Mouse (Mus musculus) CH12.LX (cell line): Measurements from ENCODE around the gene Ptov1. TPM values are rescaled to one million over a fixed set of nuclear protein-coding genes. Genes with fewer than 3 reads are reported as not detected.

Experiments used
- DNase-seq: peaks from one replicate; pipeline ENCODE4 v3.0.0-alpha.2; 2013; ENCODE audit errors: extremely low read depth
- H3K27ac ChIP-seq: 2 replicates; pipeline ENCODE4 v1.5.1; 2012; ENCODE audit warnings: low read depth, mild to moderate bottlenecking, control low read depth, moderate library complexity; ENCODE audit not compliant: insufficient read depth
- H3K27me3 ChIP-seq: replicated peaks from 2 replicates; pipeline ENCODE3; 2012; ENCODE audit warnings: inconsistent platforms
- H3K36me3 ChIP-seq, 2 experiments: replicated peaks in 1 of 2; 2 replicates each; pipeline versions ENCODE3 to v1.6.1; 2012; ENCODE audit warnings: inconsistent platforms in 1 of 2, low read length in 1 of 2, mild to moderate bottlenecking in 1 of 2, mixed read lengths in 1 of 2, moderate library complexity in 1 of 2; ENCODE audit not compliant: control insufficient read depth in 1 of 2, insufficient read depth in 1 of 2
- H3K4me1 ChIP-seq, 2 experiments: 2 replicates each; pipeline ENCODE4 v1.6.1; 2012; ENCODE audit warnings: inconsistent platforms in 1 of 2, moderate library complexity in 1 of 2; ENCODE audit not compliant: insufficient read depth in 2 of 2, control insufficient read depth in 1 of 2
- H3K4me2 ChIP-seq: 2 replicates; pipeline ENCODE4 v1.6.1; 2012; ENCODE audit warnings: low read depth, mild to moderate bottlenecking, control low read depth; ENCODE audit not compliant: poor library complexity, insufficient read depth, severe bottlenecking
- H3K4me3 ChIP-seq, 3 experiments: fragments of 150-350 bp in 1 of 3; sonication (generic) in 1 of 3; replicated peaks in 1 of 3; 2 replicates each; pipeline versions ENCODE3 to v1.5.1; 2011 to 2012; ENCODE audit warnings: low read depth in 2 of 3, low read length in 2 of 3, mild to moderate bottlenecking in 2 of 3, moderate library complexity in 2 of 3, control low read depth in 1 of 3, improper control_type of control experiment in 1 of 3, inconsistent platforms in 1 of 3, mixed read lengths in 1 of 3; ENCODE audit not compliant: poor library complexity in 1 of 3
- H3K79me2 ChIP-seq: replicated peaks from 2 replicates; pipeline ENCODE4 v1.6.1; 2012; ENCODE audit warnings: mild to moderate bottlenecking, moderate library complexity; ENCODE audit not compliant: control insufficient read depth, poor library complexity, insufficient read depth, severe bottlenecking; ENCODE audit errors: extremely low read depth
- H3K9ac ChIP-seq: 2 replicates; pipeline ENCODE4 v1.6.1; 2012; ENCODE audit warnings: low read depth, mild to moderate bottlenecking, control low read depth, moderate library complexity; ENCODE audit not compliant: insufficient read depth
- H3K9me3 ChIP-seq: replicated peaks from 2 replicates; pipeline ENCODE3; 2012; ENCODE audit warnings: low read length, inconsistent platforms, mixed read lengths
- CHD1 ChIP-seq: IDR thresholded peaks from 2 replicates; pipeline ENCODE4 v1.6.1; 2012; ENCODE audit warnings: low read depth, low read length, improper control_type of control experiment, inconsistent platforms
- CTCF ChIP-seq, 2 experiments: IDR thresholded peaks in 1 of 2; conservative IDR thresholded peaks in 1 of 2; 2 replicates each; pipeline ENCODE4 v1.5.1; 2011 to 2012; ENCODE audit warnings: low read depth in 2 of 2, low read length in 2 of 2, improper control_type of control experiment in 1 of 2, inconsistent platforms in 1 of 2, mild to moderate bottlenecking in 1 of 2, moderate library complexity in 1 of 2
- ETS1 ChIP-seq: conservative IDR thresholded peaks from 2 replicates; pipeline ENCODE4 v1.6.1; 2012; ENCODE audit warnings: low read depth, mild to moderate bottlenecking, inconsistent platforms, low read length, improper control_type of control experiment, moderate library complexity
- IRF4 ChIP-seq: IDR thresholded peaks from 2 replicates; pipeline ENCODE4 v1.6.1; 2014; ENCODE audit warnings: low read depth, mild to moderate bottlenecking, inconsistent platforms, low read length, improper control_type of control experiment
- JUN ChIP-seq: IDR thresholded peaks from 2 replicates; pipeline ENCODE4 v1.6.1; 2011; ENCODE audit warnings: low read depth, mild to moderate bottlenecking, low read length, improper control_type of control experiment, moderate library complexity; ENCODE audit not compliant: insufficient read depth
- MAX ChIP-seq: IDR thresholded peaks from 2 replicates; pipeline ENCODE4 v1.6.1; 2011; ENCODE audit warnings: low read length, improper control_type of control experiment
- MEF2A ChIP-seq: IDR thresholded peaks from 2 replicates; pipeline ENCODE4 v1.6.1; 2014; ENCODE audit warnings: low read depth, mild to moderate bottlenecking, inconsistent platforms, low read length, improper control_type of control experiment, borderline replicate concordance
- MYC ChIP-seq: IDR thresholded peaks from 2 replicates; pipeline ENCODE4 v1.6.1; 2011; ENCODE audit warnings: low read depth, mild to moderate bottlenecking, improper control_type of control experiment, low read length
- NELFE ChIP-seq: IDR thresholded peaks from 2 replicates; pipeline ENCODE4 v1.6.1; 2011; ENCODE audit warnings: low read depth, low read length, improper control_type of control experiment
- NRF1 ChIP-seq: IDR thresholded peaks from 2 replicates; pipeline ENCODE4 v1.6.1; 2014; ENCODE audit warnings: low read depth, mild to moderate bottlenecking, inconsistent platforms, low read length, improper control_type of control experiment, moderate library complexity
- POLR2AphosphoS2 ChIP-seq: IDR thresholded peaks from 2 replicates; pipeline ENCODE4 v1.6.1; 2011; ENCODE audit warnings: low read depth, low read length, improper control_type of control experiment
- SMC3 ChIP-seq: IDR thresholded peaks from 2 replicates; pipeline ENCODE4 v1.6.1; 2011; ENCODE audit warnings: low read depth, low read length, improper control_type of control experiment
- TCF12 ChIP-seq: IDR thresholded peaks from 2 replicates; pipeline ENCODE4 v1.6.1; 2014; ENCODE audit warnings: low read depth, mild to moderate bottlenecking, inconsistent platforms, low read length, improper control_type of control experiment
- UBTF ChIP-seq: IDR thresholded peaks from 2 replicates; pipeline ENCODE4 v1.6.1; 2012; ENCODE audit warnings: low read depth, mild to moderate bottlenecking, inconsistent platforms, low read length, improper control_type of control experiment, moderate library complexity
- ZKSCAN1 ChIP-seq: IDR thresholded peaks from 2 replicates; pipeline ENCODE4 v1.6.1; 2012; ENCODE audit warnings: low read depth, inconsistent platforms, low read length, improper control_type of control experiment, borderline replicate concordance
- dilution Hi-C: fragments of 300-500 bp; cut with MboI; formaldehyde crosslinking; loops from 2 replicates; pipeline ENCODE4 v1.14.3; 2020; ENCODE audit warnings: low sequenced_read_pairs; ENCODE audit not compliant: extremely low pct_unique_long_range_greater_than_20kb, extremely low pct_ligation_motif_present
- in situ Hi-C: fragments of 300-500 bp; cut with MboI; formaldehyde crosslinking; loops from 3 replicates; pipeline ENCODE4 v1.14.3; 2019; ENCODE audit warnings: low sequenced_read_pairs, low pct_ligation_motif_present, low pct_unique_long_range_greater_than_20kb, mixed read lengths
- polyA plus RNA-seq: library from polyadenylated mRNA; unstranded; fragments of >175 nt; gene quantifications from 2 replicates; pipeline ENCODE4 v1.2.1, GENCODE M21; 2012; ENCODE audit warnings: low read depth; ENCODE audit not compliant: insufficient read length
- total RNA-seq, 2 experiments: library from RNA; depleted of rRNA; stranded (reverse); fragments of 300-350 nt in 1 of 2; fragments of >200 nt in 1 of 2; gene quantifications; 2 replicates each; pipeline ENCODE4 v1.2.3; 2012 to 2014

Gene Ptov1
- total and polyA plus RNA-seq, 3 experiments: 5.7 to 21.0 (median 16.8) TPM

DNA sequence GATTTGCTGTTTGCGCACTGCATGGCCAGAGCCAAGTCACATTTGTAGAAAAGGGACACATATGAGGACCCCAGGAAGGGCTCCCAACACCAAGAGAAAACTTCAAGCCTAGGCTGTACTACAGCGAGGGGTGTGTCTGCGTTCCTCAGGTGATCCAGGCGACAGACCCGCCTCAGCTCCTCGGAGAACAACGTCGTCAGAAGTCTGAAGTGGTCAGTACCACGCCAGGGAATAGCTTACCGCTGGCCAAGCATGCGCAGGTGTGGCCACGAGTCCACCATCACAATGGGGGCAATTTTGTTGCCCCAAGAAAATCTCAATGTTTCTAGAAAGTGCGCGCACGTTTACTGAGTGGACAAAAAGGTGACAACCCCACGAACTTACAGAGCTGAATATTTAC, 1.1 kb downstream of the Ptov1 start:
- Histone ChIP-seq H3K9ac (no peak overlapping the region), H3K79me2 (no peaks in the 10 kb centered on the region), H3K4me3 (peak overlapping the region; percentile 32 to 97 (median 66)), H3K4me2 (peak overlapping the region; percentile 98), H3K9me3 (no peaks in the 10 kb centered on the region), H3K36me3 (peaks cover 18 to 31% of the 10 kb centered on the region in 2 experiments), H3K27ac (no peak overlapping the region), H3K4me1 (peaks cover 25 to 41% of the 10 kb centered on the region in 2 experiments), H3K27me3 (peaks cover 26% of the 10 kb centered on the region)
- no peak for DNase-seq
- TF ChIP-seq NRF1 (peak; percentile 73), MYC (no peak)
- dilution Hi-C loops (no loop called here), in situ Hi-C loops (no loop called here)

DNA sequence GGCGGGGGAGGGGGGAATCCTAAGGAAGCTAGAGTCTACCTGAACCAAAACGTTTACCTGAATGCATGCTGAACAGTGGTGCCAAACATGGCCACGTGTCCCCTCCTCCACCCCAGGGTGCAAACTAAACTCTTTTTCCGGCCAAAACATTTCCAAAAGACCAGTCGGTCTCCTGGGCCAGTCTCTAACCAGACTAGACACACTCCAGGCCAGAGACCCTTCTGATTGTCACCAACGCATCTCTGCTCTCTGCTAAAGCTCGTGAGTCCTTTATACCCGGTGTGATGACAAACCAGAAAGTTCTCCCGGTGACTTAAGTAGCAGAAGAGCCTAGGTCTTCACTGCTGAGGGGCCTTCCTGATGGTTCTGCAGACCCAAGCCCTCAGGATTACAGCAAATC, 1.8 kb downstream of the Ptov1 start:
- Histone ChIP-seq H3K9ac (no peak overlapping the region), H3K27me3 (peaks cover 24% of the 10 kb centered on the region), H3K27ac (no peak overlapping the region), H3K36me3 (peaks cover 24 to 38% of the 10 kb centered on the region in 2 experiments), H3K4me3 (no peak overlapping the region), H3K4me2 (no peak overlapping the region), H3K4me1 (peaks cover 25 to 45% of the 10 kb centered on the region in 2 experiments), H3K9me3 (no peaks in the 10 kb centered on the region), H3K79me2 (no peaks in the 10 kb centered on the region)
- dilution Hi-C loops: no loop called here
- in situ Hi-C loops: no loop called here
- DNase-seq: no peak
- TF ChIP-seq ZKSCAN1 (no peak), CTCF (conservative IDR thresholded peaks at IDR 0.05 in 1 of 2, IDR thresholded peaks at IDR 0.05 in 1 of 2; ENCODE audit: low read depth in 2 of 2, low read length in 2 of 2) (no peak), SMC3 (no peak), TCF12 (no peak), POLR2AphosphoS2 (no peak), CHD1 (no peak), NELFE (no peak), MEF2A (no peak), IRF4 (no peak), MAX (no peak), JUN (no peak), UBTF (no peak), ETS1 (no peak)
- TF ChIP-seq, all 38 proteins: peak for 0
